Mouse (Mus musculus) CH12.LX (cell line): ENCODE measurements around the gene Prr29.

Experiments used
- CTCF ChIP-seq, 2 experiments: IDR thresholded peaks in 1 of 2; conservative IDR thresholded peaks in 1 of 2; 2 replicates each; pipeline ENCODE4 v1.5.1; 2011 to 2012; ENCODE audit warnings: low read depth in 2 of 2, low read length in 2 of 2, improper control_type of control experiment in 1 of 2, inconsistent platforms in 1 of 2, mild to moderate bottlenecking in 1 of 2, moderate library complexity in 1 of 2
- POLR2A ChIP-seq: IDR thresholded peaks from 2 replicates; pipeline ENCODE4 v1.6.1; 2011; ENCODE audit warnings: low read depth, mild to moderate bottlenecking, improper control_type of control experiment, low read length

DNA sequence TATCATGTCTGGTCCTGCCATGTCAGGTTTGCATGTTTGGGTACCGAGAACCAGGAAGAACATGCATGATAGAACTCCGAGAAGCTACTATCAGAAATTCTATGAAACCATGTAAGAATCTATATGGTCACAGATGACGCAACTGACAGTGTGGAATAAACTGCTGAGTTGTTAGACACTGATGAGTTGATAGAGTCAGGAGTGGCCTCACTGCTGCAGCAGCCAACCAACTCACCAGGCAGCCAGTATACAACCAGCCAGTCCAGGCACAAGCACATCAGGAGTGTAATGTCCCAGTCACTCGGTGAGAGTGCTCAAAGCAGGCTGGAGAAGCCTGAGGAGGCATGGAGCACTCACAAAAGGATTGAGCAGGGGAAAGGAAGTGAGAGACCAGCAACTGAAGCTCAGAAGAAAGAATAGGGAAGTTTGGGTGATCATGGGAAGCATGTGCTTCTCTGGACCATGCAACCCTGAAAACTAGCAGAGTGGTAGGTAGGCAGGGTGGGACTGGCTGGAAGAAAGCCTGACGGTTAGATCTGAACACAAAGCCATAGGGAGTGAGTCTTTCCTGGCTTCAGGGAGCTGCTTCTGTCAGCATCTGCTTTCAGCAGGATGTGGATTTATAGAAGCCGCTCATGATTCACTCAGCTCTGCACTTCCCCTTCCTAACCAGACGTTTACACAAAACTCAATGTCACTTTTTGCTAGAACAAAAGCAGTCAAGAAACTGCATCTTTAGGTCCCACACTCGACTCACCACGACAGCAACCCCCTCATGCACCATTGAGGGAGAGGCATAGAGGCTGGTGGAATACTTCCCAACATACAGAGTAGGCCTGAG is 54.2 kb downstream of the Prr29 start:
- no peak for TF ChIP-seq POLR2A
- TF ChIP-seq CTCF (conservative IDR thresholded peaks at IDR 0.05 in 1 of 2, IDR thresholded peaks at IDR 0.05 in 1 of 2; ENCODE audit: low read depth in 2 of 2, low read length in 2 of 2) = no peak
